20 mouse cellular contexts compared by ENCODE assay signal in genomic region chr13:72061659-72062058, GRCm38 (mm10).
DNase-seq lines count a peak whose midpoint lies in the region; ATAC-seq and TF ChIP-seq lines count a peak whose summit lies in the region.
"Had no signal": no experiment of that assay in that cellular context is flagged by ENCODE, and none has a peak within 500 bp of the region (broad histone marks: within the 10 kb centered on the region; RNA-seq: fewer than 3 reads in every experiment).

No protein-coding gene starts in this region.

- no peaks in the 10 kb centered on the region for H3K36me3 ChIP-seq in midbrain, embryonic 11.5 days (ENCODE audit: control insufficient read depth, insufficient read depth, low read length)
- no peaks in the 10 kb centered on the region for H3K36me3 ChIP-seq in midbrain, postnatal 0 days (ENCODE audit: insufficient read depth, low read length)
- H3K36me3 ChIP-seq in embryonic facial prominence, embryonic 11.5 days (replicated peaks; ENCODE audit: control insufficient read depth, insufficient read depth, low read depth, low read length): no peaks in the 10 kb centered on the region
- no peaks in the 10 kb centered on the region for H3K36me3 ChIP-seq in midbrain, embryonic 16.5 days (ENCODE audit: control insufficient read depth, insufficient read depth, low read length)
- no peaks in the 10 kb centered on the region for H3K36me3 ChIP-seq in limb, embryonic 10.5 days
- H3K36me3 ChIP-seq: heart, embryonic 13.5 days; neural tube, embryonic 12.5 days had no signal

- intact Hi-C loops in heart, postnatal 36 days (cut with DNase I): no loop called here

- peaks cover 14% of the 10 kb centered on the region; the same call in 1 of the 2 replicates for H3K4me1 ChIP-seq in midbrain, embryonic 11.5 days (ENCODE audit: control insufficient read depth, insufficient read depth, low read length)
- H3K4me1 ChIP-seq in midbrain, postnatal 0 days (ENCODE audit: insufficient read depth, low read length): no peaks in the 10 kb centered on the region
- no peaks in the 10 kb centered on the region for H3K4me1 ChIP-seq in embryonic facial prominence, embryonic 11.5 days (ENCODE audit: control insufficient read depth, insufficient read depth, low read length)
- peaks cover 7% of the 10 kb centered on the region; the same call in 1 of the 2 replicates for H3K4me1 ChIP-seq in midbrain, embryonic 16.5 days (ENCODE audit: control insufficient read depth, insufficient read depth, low read length)
- H3K4me1 ChIP-seq in limb, embryonic 10.5 days: no peaks in the 10 kb centered on the region
- H3K4me1 ChIP-seq: heart, embryonic 13.5 days had no signal

- ATAC-seq in midbrain, embryonic 11.5 days (ENCODE audit: low FRiP score): peak; percentile 73
- no peak for ATAC-seq in midbrain, postnatal 0 days (ENCODE audit: low FRiP score)
- ATAC-seq in embryonic facial prominence, embryonic 11.5 days (replicated peaks; ENCODE audit: insufficient number of reproducible peaks, low FRiP score, low TSS enrichment, low read depth): peak; percentile 73; the same call in 1 of the 2 replicates
- ATAC-seq in midbrain, embryonic 16.5 days: 0 out of 2 replicates have a peak, but pooled peaks have one; percentile 32
- ATAC-seq: inflammation-experienced regulatory T-cells, adult 6 months had no signal

- peak; percentile 69 for DNase-seq in heart, adult 11 months
- DNase-seq in heart, postnatal 36 days: no peak
- peak; percentile 80 for DNase-seq in midbrain, embryonic 11.5 days (ENCODE audit: low spot score, missing footprints)
- no peak for DNase-seq in midbrain, postnatal 0 days (ENCODE audit: low spot score)
- DNase-seq in embryonic facial prominence, embryonic 11.5 days (ENCODE audit: low spot score): peak; percentile 35
- DNase-seq in limb, embryonic 10.5 days (ENCODE audit: low spot score): no peak
- DNase-seq in right cerebral cortex, postnatal 4 days: no peak
- DNase-seq: cerebellum, adult 8-10 months; gastrocnemius, postnatal 10 days; heart, adult 18-20 months; kidney, adult 8-10 months; kidney, postnatal 36 days; left cerebral cortex, postnatal 4 days; lung, adult 2 months; lung, postnatal 4 days; thymus, adult 2 months had no signal

- no peak overlapping the region for H3K9ac ChIP-seq in midbrain, embryonic 11.5 days (ENCODE audit: low read length)
- H3K9ac ChIP-seq in midbrain, postnatal 0 days (replicated peaks; ENCODE audit: low read length, poor library complexity, severe bottlenecking): no peak overlapping the region
- no peak overlapping the region for H3K9ac ChIP-seq in embryonic facial prominence, embryonic 11.5 days (replicated peaks; ENCODE audit: low read length)
- no peak overlapping the region for H3K9ac ChIP-seq in midbrain, embryonic 16.5 days (ENCODE audit: low read depth, low read length)
- H3K9ac ChIP-seq: heart, embryonic 13.5 days; neural tube, embryonic 12.5 days had no signal

- 35% methylated on average over 6 of the region's 6 CpGs for WGBS in midbrain, embryonic 11.5 days
- WGBS in midbrain, postnatal 0 days: 25% methylated on average over 6 of the region's 6 CpGs
- 16% methylated on average over 6 of the region's 6 CpGs for WGBS in embryonic facial prominence, embryonic 11.5 days
- WGBS in midbrain, embryonic 16.5 days: 14% methylated on average over 6 of the region's 6 CpGs
- 60% methylated on average over 6 of the region's 6 CpGs for WGBS in limb, embryonic 10.5 days

- H3K9me3 ChIP-seq in midbrain, embryonic 11.5 days (ENCODE audit: control insufficient read depth, low read length): no peaks in the 10 kb centered on the region
- H3K9me3 ChIP-seq in midbrain, postnatal 0 days (ENCODE audit: low read length): no peaks in the 10 kb centered on the region
- no peaks in the 10 kb centered on the region for H3K9me3 ChIP-seq in embryonic facial prominence, embryonic 11.5 days (replicated peaks; ENCODE audit: control insufficient read depth, low read length)
- H3K9me3 ChIP-seq in midbrain, embryonic 16.5 days (replicated peaks; ENCODE audit: control insufficient read depth, low read length, poor library complexity, severe bottlenecking): no peaks in the 10 kb centered on the region
- no peaks in the 10 kb centered on the region for H3K9me3 ChIP-seq in limb, embryonic 10.5 days (replicated peaks)
- H3K9me3 ChIP-seq: heart, embryonic 13.5 days; neural tube, embryonic 12.5 days had no signal

- TF ChIP-seq CTCF in midbrain, postnatal 0 days (IDR thresholded peaks at IDR 0.05): no peak

- H3K27me3 ChIP-seq in midbrain, embryonic 11.5 days (ENCODE audit: control insufficient read depth, insufficient read depth, low read length): no peaks in the 10 kb centered on the region
- no peaks in the 10 kb centered on the region for H3K27me3 ChIP-seq in midbrain, postnatal 0 days (ENCODE audit: insufficient read depth, low read length)
- no peaks in the 10 kb centered on the region for H3K27me3 ChIP-seq in embryonic facial prominence, embryonic 11.5 days (ENCODE audit: control insufficient read depth, insufficient read depth, low read length)
- H3K27me3 ChIP-seq in midbrain, embryonic 16.5 days (ENCODE audit: control insufficient read depth, insufficient read depth, low read depth, low read length): no peaks in the 10 kb centered on the region; the same call in 1 of the 2 replicates
- H3K27me3 ChIP-seq in limb, embryonic 10.5 days (ENCODE audit: low read depth, poor library complexity, severe bottlenecking): no peaks in the 10 kb centered on the region
- H3K27me3 ChIP-seq: heart, embryonic 13.5 days; neural tube, embryonic 12.5 days had no signal

- H3K4me2 ChIP-seq in midbrain, embryonic 11.5 days: no peak overlapping the region
- no peak overlapping the region for H3K4me2 ChIP-seq in midbrain, postnatal 0 days (ENCODE audit: low read depth, low read length, poor library complexity, severe bottlenecking)
- H3K4me2 ChIP-seq in embryonic facial prominence, embryonic 11.5 days (ENCODE audit: low read depth, low read length): no peak overlapping the region
- H3K4me2 ChIP-seq in midbrain, embryonic 16.5 days (ENCODE audit: low read length): no peak overlapping the region
- H3K4me2 ChIP-seq: heart, embryonic 13.5 days; neural tube, embryonic 12.5 days had no signal

- no peak overlapping the region for H3K4me3 ChIP-seq in midbrain, embryonic 11.5 days (ENCODE audit: low read depth, low read length)
- no peak overlapping the region for H3K4me3 ChIP-seq in midbrain, postnatal 0 days (ENCODE audit: low read depth, low read length)
- no peak overlapping the region for H3K4me3 ChIP-seq in embryonic facial prominence, embryonic 11.5 days (ENCODE audit: low read depth, low read length)
- no peak overlapping the region for H3K4me3 ChIP-seq in midbrain, embryonic 16.5 days (ENCODE audit: low read depth, low read length)
- no peak overlapping the region for H3K4me3 ChIP-seq in limb, embryonic 10.5 days
- H3K4me3 ChIP-seq: heart, embryonic 13.5 days; neural tube, embryonic 12.5 days had no signal

- H3K27ac ChIP-seq in midbrain, embryonic 11.5 days (ENCODE audit: low read depth, low read length): no peak overlapping the region
- H3K27ac ChIP-seq in midbrain, postnatal 0 days (ENCODE audit: low read depth, low read length): no peak overlapping the region
- no peak overlapping the region for H3K27ac ChIP-seq in embryonic facial prominence, embryonic 11.5 days (replicated peaks; ENCODE audit: low read depth, low read length)
- H3K27ac ChIP-seq in midbrain, embryonic 16.5 days (ENCODE audit: low read length): no peak overlapping the region
- H3K27ac ChIP-seq in limb, embryonic 10.5 days: no peak overlapping the region
- H3K27ac ChIP-seq: heart, embryonic 13.5 days; neural tube, embryonic 12.5 days had no signal

Comparison
In these comparisons a context has a peak if more than half of its experiments do, and no peak if none do; other contexts are left out.
1. DNase-seq: peak in heart, adult 11 months (single experiment), midbrain, embryonic 11.5 days (single experiment) and embryonic facial prominence, embryonic 11.5 days (single experiment); none in heart, postnatal 36 days (0 of 2), midbrain, postnatal 0 days (single experiment), limb, embryonic 10.5 days (single experiment) and right cerebral cortex, postnatal 4 days (single experiment).